Mouse (Mus musculus) testis, adult 2 months (tissue): ENCODE data around the gene Clca2.

ENCODE experiments used
- CTCF ChIP-seq: fragments of 200-500 bp; IDR thresholded peaks from 2 replicates; pipeline ENCODE4 v1.5.1; 2012; ENCODE audit warnings: low read depth, mild to moderate bottlenecking, inconsistent platforms, low read length, moderate library complexity; ENCODE audit not compliant: control insufficient read depth, insufficient read depth, insufficient replicate concordance
- POLR2A ChIP-seq: fragments of 200-500 bp; IDR thresholded peaks from 2 replicates; pipeline ENCODE4 v1.6.1; 2012; ENCODE audit warnings: low read depth, mild to moderate bottlenecking, inconsistent platforms, low read length, moderate library complexity; ENCODE audit not compliant: control insufficient read depth

DNA sequence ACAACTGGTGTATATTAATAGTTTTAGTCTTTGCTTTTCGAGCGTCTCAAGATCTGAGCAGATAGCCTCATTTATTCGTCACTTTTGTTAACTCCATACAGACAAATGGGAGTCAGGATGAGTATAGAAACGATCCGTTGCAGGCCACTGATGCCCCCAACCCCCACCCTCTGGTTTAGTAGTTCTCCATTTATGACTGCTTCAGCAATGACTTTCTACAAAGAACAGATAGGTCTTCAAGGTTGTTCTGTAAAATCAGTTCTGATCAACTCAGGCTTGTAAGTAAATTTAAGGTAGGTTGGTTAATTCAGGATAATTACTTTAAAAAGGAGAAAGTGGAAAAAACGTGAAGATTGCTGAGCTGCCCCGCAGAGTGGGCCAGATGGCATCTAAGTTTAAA lies 20.2 kb upstream of the Clca2 start:
- TF ChIP-seq POLR2A (no peak), CTCF (no peak)
